Mouse (Mus musculus) spleen, adult 10 weeks (tissue): Measurements from ENCODE around the gene Chrng. TPM values are rescaled to one million over a fixed set of nuclear protein-coding genes. Genes with fewer than 3 reads are reported as not detected.

Source experiments
- polyA plus RNA-seq: library from polyadenylated mRNA; stranded (reverse); fragments of 350-450 nt; fragmentation: Illumina TruSeq; extraction: RNeasy Lipid Tissue Mini Kit (QIAGEN cat#74804); gene quantifications from one replicate; pipeline ENCODE4 v1.2.3, GENCODE M21; 2015; ENCODE audit warnings: low replicate concordance; ENCODE audit not compliant: insufficient read depth

Gene Chrng
- polyA plus RNA-seq = not detected

DNA sequence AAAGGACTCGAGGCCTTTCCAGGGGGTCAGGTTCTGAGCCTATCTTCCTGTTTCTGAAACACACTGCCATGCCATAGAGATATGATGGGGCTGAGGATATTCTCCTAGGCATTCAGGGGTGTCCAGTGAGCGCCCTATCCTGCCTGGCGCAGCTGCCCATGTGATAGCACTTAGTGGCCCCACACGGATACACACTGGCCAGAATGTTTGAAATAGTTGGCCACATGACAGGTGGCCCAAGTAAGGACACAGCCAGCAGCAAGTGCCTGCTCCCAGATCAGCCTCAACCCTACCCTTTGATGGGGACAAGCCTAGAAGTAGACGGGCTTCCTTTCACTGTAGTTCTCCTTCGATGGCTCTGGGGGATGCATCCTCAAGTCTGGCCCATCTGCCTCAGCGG is at the start of gene Chrng:
Gene Chrng, plus strand, starts transcription at position 193 of the 400 bp plus-strand sequence.

GRCm38 (mm10) chr1:87156199-87156587 is 48.3 kb upstream of the Chrng start, which contains the start of gene Ecel1:
TSS of gene Ecel1 (minus strand) at chr1:87156521.

DNA sequence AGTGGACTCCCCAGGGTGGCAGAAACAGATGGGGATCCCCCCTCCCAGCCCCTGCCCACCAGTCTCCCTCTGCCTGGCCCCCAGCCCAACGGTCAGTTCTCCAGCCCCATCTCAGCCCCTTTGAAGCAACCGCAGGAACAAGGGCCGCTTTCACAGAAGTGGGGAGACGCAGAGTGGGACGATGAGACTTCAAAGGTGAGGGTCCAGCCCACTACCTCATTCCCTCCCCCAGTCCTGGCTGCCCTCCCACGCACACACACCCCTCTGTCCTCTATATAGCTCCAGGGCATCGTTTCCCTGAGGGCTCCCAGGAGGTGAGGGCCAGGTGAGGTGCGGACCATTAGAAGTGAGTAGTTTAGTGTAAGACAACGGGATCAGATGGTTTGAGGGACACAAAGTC is 21.4 kb upstream of the Chrng start, which contains the start of gene Prss56:
Gene Prss56, plus strand, starts transcription at position 301 of the 400 bp plus-strand sequence.

GRCm38 (mm10) chr1:87190429-87190828 is 14.0 kb upstream of the Chrng start, which contains the start of gene Chrnd:
TSS of gene Chrnd (plus strand) at chr1:87190607.

DNA sequence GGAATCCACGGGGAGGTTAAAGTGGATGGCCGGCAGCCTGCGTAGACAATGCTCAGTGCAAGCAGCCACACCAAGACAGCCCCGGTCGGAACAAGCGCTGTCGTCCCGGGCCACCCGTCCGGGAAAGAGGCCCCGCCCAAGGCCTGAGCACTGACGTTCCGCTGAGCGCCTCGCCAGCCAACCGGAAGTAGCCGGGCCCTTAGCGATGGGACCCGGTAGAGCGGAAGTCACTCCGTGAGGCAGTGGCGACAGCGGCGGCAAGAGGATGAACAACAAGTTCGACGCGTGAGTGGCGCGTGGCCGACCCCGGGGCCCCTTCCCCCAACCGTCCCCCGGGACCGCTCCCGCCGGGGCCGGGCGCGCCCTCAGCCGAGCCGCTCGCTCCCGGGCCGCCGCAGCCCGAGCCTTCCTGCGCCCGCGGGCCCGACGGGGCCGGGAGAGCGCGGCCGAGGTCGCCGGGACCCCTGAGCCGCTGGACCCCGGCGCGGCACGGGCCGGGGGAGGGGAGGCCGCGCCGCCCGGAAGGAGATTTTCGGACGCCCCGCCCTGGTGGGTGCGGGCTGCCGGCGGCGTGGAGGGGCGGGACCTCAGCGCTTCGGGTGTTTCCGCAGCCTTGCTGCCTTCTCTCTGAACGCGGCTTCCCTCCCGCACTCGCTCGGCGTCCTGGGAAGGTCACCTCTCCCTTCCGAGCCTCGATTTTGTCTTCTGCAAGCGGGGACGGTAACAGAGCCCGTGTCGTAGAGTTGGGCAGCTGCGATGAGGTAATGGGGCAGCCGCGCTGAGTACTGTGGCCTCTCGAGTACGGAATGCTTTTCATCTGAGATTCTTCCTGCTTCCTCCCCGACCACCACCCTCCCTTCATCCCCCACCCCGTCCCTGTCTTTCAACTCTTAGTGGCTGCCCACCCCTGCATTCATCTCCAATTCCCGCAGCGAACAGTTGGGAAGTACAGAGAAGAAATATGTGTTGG is 9.6 kb downstream of the Chrng start, which contains the start of gene Eif4e2:
Gene Eif4e2, plus strand, starts transcription at position 180 of the 970 bp plus-strand sequence.

Other genes starting within 250 kb of the Chrng start
- gene Alppl2, start 114.7 kb upstream of the Chrng start, polyA plus RNA-seq = not detected
- gene Alpi, start 103.1 kb upstream of the Chrng start, polyA plus RNA-seq = not detected
- not detected for gene Akp3, start 79.7 kb upstream of the Chrng start, polyA plus RNA-seq
- not detected for gene Ecel1, start 48.1 kb upstream of the Chrng start, polyA plus RNA-seq
- not detected for gene Prss56, start 21.3 kb upstream of the Chrng start, polyA plus RNA-seq
- not detected for gene Chrnd, start 14.1 kb upstream of the Chrng start, polyA plus RNA-seq
- gene Eif4e2, start 9.3 kb downstream of the Chrng start, polyA plus RNA-seq = 89.4 TPM
- 21.4 TPM for gene Efhd1, start 59.7 kb downstream of the Chrng start, polyA plus RNA-seq
- gene Gigyf2, start 122.3 kb downstream of the Chrng start, polyA plus RNA-seq = 70.9 TPM
- not detected for gene Kcnj13, start 190.1 kb downstream of the Chrng start, polyA plus RNA-seq